Mouse (Mus musculus) forebrain, embryonic 16.5 days (tissue): ENCODE data around the gene Uri1. TPM values are rescaled to one million over a fixed set of nuclear protein-coding genes. Genes with fewer than 3 reads are reported as not detected.

Experiments used
- ATAC-seq: fragments of 200-750 bp; cut with Nextera tagmentation; 2 replicates; pipeline ENCODE4 v1.8.0; 2017; ENCODE audit warnings: mild to moderate bottlenecking, moderate library complexity
- H3K27ac ChIP-seq: fragments of 300-500 bp; sonication (generic); 2 replicates; pipeline ENCODE4 v1.5.1; 2014; ENCODE audit warnings: low read length, control low read depth
- H3K27me3 ChIP-seq: fragments of 300-500 bp; sonication (generic); replicated peaks from 2 replicates; pipeline ENCODE4 v1.6.1; 2014; ENCODE audit warnings: low read length; ENCODE audit not compliant: control insufficient read depth, insufficient read depth
- H3K36me3 ChIP-seq: fragments of 300-500 bp; sonication (generic); 2 replicates; pipeline ENCODE4 v1.6.1; 2014; ENCODE audit not compliant: control insufficient read depth, insufficient read depth
- H3K4me1 ChIP-seq: fragments of 300-500 bp; sonication (generic); replicated peaks from 2 replicates; pipeline ENCODE4 v1.6.1; 2014; ENCODE audit warnings: low read length; ENCODE audit not compliant: control insufficient read depth, insufficient read depth
- H3K4me2 ChIP-seq: fragments of 300-500 bp; sonication (generic); 2 replicates; pipeline ENCODE4 v1.6.1; 2014; ENCODE audit warnings: mild to moderate bottlenecking, low read length, control low read depth
- H3K4me3 ChIP-seq: fragments of 300-500 bp; sonication (generic); replicated peaks from 2 replicates; pipeline ENCODE4 v1.5.1; 2014; ENCODE audit warnings: mild to moderate bottlenecking, low read length, control low read depth
- H3K9ac ChIP-seq: fragments of 300-500 bp; sonication (generic); replicated peaks from 2 replicates; pipeline ENCODE4 v1.6.1; 2014; ENCODE audit warnings: low read depth, low read length, control low read depth
- H3K9me3 ChIP-seq: fragments of 300-500 bp; sonication (generic); 2 replicates; pipeline ENCODE4 v1.6.1; 2016; ENCODE audit warnings: low read length; ENCODE audit not compliant: control insufficient read depth
- WGBS: fragments of 180-500 bp; shearing (Covaris S2); extraction: QIAGEN DNeasy Blood & Tissue Kit; methylation state at CpG from one replicate; pipeline ENCODE4 v1.1.7; 2014; 5-methylcytosine and 5-hydroxymethylcytosine counted together
- polyA plus RNA-seq: library from polyadenylated mRNA; unstranded; fragments of >200 nt; fragmentation: Nextera tagmentation; extraction: Ambion mirVana; gene quantifications from 2 replicates; pipeline ENCODE4 v1.2.1, GENCODE M21; 2015

Uri1 gene
- polyA plus RNA-seq, 1 experiment from 2014 or later, result 35.9 TPM

DNA sequence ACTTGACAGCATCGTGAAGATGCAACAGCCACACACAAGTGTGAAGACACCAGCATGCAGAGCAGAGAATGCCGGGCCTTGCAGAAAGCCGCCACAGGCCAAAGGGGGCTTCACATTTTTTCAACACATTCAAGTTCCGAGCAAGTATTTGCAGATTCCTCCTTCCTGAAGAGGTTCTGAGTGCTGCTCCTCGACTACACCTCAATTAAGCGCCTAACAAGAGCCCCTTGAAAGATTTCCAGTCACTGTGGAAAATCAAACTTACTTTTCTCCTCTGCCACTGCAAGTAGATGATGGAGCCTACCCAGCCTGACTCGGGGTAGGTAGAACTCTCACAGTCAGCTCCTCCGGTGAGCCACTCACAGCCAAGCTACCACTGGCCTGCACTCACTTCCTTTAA lies 86.9 kb downstream of the Uri1 start:
- Histone ChIP-seq H3K4me2 (no peak overlapping the region), H3K9ac (no peak overlapping the region), H3K36me3 (peaks cover 3% of the 10 kb centered on the region; the same call in 1 of the 2 replicates), H3K27ac (no peak overlapping the region), H3K9me3 (peaks cover 2% of the 10 kb centered on the region; the same call in 1 of the 2 replicates), H3K4me1 (peaks cover 15% of the 10 kb centered on the region), H3K4me3 (no peak overlapping the region), H3K27me3 (no peaks in the 10 kb centered on the region)
- ATAC-seq, result no peak
- WGBS, result 82% methylated on average over 8 of the region's 8 CpGs

DNA sequence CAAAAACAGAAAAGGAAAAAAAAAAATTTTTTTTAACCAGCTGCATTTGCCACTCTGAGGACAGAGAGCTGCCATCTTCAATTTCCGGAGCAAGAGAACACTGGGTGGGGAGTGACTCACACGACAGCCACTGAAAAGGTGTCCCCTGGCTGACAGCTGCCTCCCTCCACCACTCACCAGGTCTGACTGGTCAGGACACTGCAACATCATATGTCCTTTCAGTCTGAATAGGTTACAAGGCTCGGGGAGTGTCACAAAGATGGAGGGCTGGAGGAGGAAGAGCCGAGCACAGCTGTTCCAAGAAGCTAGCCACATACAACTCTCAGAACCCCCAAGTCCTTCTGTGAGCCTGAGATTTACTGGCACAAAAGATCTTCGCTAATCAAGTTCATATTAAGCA lies 87.6 kb downstream of the Uri1 start:
- Histone ChIP-seq H3K9me3 (peaks cover 2% of the 10 kb centered on the region; the same call in 1 of the 2 replicates), H3K27me3 (no peaks in the 10 kb centered on the region), H3K36me3 (peaks cover 3% of the 10 kb centered on the region; the same call in 1 of the 2 replicates), H3K9ac (no peak overlapping the region), H3K4me3 (no peak overlapping the region), H3K4me2 (no peak overlapping the region), H3K4me1 (peaks cover 15% of the 10 kb centered on the region), H3K27ac (no peak overlapping the region)
- WGBS, result 69% methylated on average over 5 of the region's 5 CpGs
- ATAC-seq, result no peak

DNA sequence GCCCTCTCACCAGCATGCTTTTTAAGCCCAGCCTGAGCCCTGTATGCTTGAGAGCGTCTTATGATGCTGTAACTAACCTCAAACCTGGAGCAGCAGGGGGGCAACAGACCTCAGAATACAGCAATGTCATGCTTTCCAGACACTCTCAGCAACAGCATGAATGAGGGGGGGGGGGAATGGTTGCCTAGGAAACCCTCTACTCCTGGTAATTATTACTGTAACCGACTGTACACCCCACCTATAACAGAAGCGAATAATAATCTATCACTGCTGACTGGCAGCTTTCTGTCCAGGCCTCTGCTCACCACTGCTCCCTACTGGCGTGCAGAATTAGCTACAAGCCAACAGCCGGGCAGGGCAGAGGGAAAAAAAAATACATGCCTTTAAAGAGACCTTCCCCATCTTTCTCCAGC lies 88.6 kb downstream of the Uri1 start:
- Histone ChIP-seq H3K4me2 (no peak overlapping the region), H3K9me3 (peaks cover under 1% of the 10 kb centered on the region; the same call in 1 of the 2 replicates), H3K9ac (no peak overlapping the region), H3K36me3 (no peaks in the 10 kb centered on the region), H3K4me3 (no peak overlapping the region), H3K27ac (no peak overlapping the region), H3K4me1 (peaks cover 16% of the 10 kb centered on the region), H3K27me3 (no peaks in the 10 kb centered on the region)
- peak; percentile 48 for ATAC-seq
- 5% methylated on average over 5 of the region's 5 CpGs for WGBS

DNA sequence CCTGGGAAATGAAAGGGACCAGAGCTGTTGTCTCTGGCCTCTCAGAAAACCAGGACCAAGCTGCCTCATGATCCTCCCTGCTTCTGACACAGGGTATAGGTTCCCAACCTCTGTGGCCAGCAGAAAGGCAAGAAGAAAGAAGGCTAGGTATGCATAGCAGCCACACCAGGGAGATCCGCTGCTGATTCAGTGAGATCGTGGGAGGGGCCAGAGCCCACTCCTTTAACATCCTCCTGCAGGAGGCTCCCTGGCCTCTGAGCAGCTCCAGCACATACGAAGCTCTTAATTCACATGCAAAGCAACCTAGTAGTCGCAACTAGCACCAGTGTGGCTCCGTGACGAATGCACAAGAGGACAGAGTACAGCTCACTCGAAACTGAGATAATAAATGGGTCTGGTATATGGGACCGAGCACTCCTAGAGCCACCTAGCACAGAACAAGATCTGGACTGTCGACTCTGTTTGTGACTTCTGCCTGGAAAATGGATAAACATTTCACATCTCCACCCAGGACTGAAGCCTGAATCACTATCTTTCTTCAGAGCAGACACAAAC lies 89.5 kb downstream of the Uri1 start:
- no peak overlapping the region for H3K27ac ChIP-seq

DNA sequence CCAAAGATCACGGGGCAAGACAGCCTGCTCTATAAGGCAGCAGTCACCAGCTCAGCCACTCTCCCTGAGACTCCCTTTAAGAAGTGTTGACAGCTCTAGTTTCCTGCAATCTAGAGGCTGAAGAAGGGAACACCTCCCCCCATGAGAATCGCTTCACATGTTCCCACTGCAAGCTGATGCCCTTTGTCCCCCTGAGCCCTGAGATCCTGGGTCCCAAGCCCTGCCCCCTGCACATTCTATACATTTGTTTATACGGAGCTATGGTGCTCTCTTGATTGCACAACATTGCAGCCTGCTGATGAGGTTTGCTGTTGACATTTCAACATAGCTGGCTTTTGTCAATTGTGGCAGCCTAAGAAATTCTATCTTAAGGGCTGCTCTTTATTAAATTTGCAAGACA lies 91.7 kb downstream of the Uri1 start:
- no peak overlapping the region for H3K27ac ChIP-seq
- no peaks in the 10 kb centered on the region for H3K27me3 ChIP-seq
- H3K4me3 ChIP-seq, result no peak overlapping the region
- peaks cover 21% of the 10 kb centered on the region for H3K4me1 ChIP-seq
- ATAC-seq, result no peak
- 18% methylated on average over 3 of the region's 3 CpGs for WGBS
- H3K36me3 ChIP-seq, result no peaks in the 10 kb centered on the region
- H3K9me3 ChIP-seq, result no peaks in the 10 kb centered on the region
- no peak overlapping the region for H3K4me2 ChIP-seq
- no peak overlapping the region for H3K9ac ChIP-seq

More for the DNA sequence above, 89.5 kb downstream of the Uri1 start:
- H3K4me2 ChIP-seq, result no peak overlapping the region
- H3K4me3 ChIP-seq, result no peak overlapping the region
- H3K27me3 ChIP-seq, result no peaks in the 10 kb centered on the region
- 34% methylated on average over 9 of the region's 9 CpGs for WGBS
- no peaks in the 10 kb centered on the region for H3K36me3 ChIP-seq
- no peaks in the 10 kb centered on the region for H3K9me3 ChIP-seq
- H3K9ac ChIP-seq, result no peak overlapping the region
- peak; percentile 12; the same call in 1 of the 2 replicates for ATAC-seq
- peaks cover 21% of the 10 kb centered on the region for H3K4me1 ChIP-seq

DNA sequence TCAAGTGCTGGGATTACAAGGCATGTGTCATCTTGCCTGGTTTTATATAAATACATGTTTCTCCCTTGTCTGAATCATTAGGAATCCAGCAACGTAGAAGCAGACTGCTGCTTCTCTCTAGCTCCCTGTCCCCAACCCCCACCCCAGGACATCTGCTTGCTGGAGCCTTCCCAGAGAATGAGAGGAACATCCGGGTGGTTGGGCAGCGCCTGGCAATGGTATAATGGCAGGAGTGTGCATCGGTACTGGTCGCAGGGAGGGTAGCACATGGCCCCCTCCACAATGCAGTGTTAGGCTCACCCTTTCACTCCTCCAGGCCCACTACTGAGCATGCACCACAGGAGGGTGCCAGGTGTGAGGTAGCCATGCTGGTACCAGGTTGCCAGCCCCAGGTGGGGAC lies 93.6 kb downstream of the Uri1 start:
- Histone ChIP-seq H3K27ac (no peak overlapping the region), H3K4me2 (no peak overlapping the region), H3K4me1 (peaks cover 18% of the 10 kb centered on the region), H3K4me3 (no peak overlapping the region), H3K9ac (no peak overlapping the region), H3K27me3 (no peaks in the 10 kb centered on the region), H3K36me3 (no peaks in the 10 kb centered on the region), H3K9me3 (no peaks in the 10 kb centered on the region)
- WGBS, result 26% methylated on average over 5 of the region's 5 CpGs
- ATAC-seq, result peak; percentile 34; the same call in 1 of the 2 replicates

DNA sequence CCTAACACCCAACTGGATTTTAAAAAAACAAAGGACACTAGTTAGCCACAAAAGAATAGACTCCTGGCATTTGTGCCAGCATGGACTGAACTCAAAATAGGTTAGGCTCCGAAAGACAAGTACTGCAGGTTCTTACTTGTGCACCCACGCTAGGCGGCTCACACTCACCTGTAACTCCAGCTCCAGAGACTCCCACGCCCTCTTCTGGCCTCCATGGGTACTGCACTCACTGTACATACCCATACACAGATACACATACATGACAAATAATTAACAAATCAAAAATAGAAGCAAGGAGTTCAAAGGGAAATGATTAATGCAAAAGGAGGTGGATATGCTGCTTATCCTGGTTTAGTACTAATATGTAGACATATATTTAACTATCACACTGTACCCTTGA lies 100.4 kb downstream of the Uri1 start:
- WGBS, result 82% methylated on average over 4 of the region's 4 CpGs
- H3K36me3 ChIP-seq, result no peaks in the 10 kb centered on the region
- peaks cover 7% of the 10 kb centered on the region for H3K4me1 ChIP-seq
- H3K9ac ChIP-seq, result no peak overlapping the region
- no peak overlapping the region for H3K27ac ChIP-seq
- no peak overlapping the region for H3K4me3 ChIP-seq
- H3K27me3 ChIP-seq, result no peaks in the 10 kb centered on the region
- H3K9me3 ChIP-seq, result no peaks in the 10 kb centered on the region
- H3K4me2 ChIP-seq, result no peak overlapping the region
- no peak for ATAC-seq

DNA sequence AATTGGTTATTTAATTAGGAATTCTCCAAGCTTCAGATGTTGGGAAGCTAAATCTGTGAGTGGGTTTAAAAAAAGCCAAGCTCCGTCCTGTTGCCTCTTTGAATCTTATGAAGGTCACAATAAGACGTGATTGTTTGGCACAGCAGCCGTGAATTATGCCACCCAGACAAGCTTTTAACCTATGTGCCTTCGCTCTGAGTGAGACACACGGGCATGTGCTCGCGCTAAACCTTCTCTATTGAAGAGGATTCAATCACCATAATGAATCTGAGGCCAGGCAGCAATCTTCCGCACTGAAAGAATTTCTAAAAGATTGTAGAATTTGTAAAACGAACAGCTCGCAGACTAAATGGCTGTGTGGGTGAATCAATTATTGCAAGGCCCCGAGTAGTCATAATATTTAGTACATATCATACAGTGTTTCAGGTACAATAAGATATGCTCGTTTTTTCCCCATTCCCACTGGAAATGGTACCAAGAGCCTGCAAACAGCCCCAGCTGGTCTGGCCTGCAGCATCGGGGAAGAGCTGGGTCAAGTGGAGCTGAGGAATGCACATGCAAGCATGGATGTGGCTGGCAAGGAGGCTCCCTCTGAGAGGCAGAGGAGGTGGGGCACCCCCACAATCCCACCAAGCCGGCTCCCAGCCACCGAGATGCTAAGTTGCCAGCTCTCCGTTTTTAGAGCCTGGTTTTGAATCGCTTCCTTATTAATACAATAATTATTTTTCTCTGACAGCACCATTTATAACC lies 101.5 kb downstream of the Uri1 start:
- no peak overlapping the region for H3K4me3 ChIP-seq
- H3K4me2 ChIP-seq, result no peak overlapping the region
- H3K4me1 ChIP-seq, result peaks cover 12% of the 10 kb centered on the region
- H3K36me3 ChIP-seq, result no peaks in the 10 kb centered on the region
- no peak overlapping the region for H3K27ac ChIP-seq
- no peaks in the 10 kb centered on the region for H3K27me3 ChIP-seq
- H3K9ac ChIP-seq, result no peak overlapping the region
- ATAC-seq, result no peak
- H3K9me3 ChIP-seq, result no peaks in the 10 kb centered on the region
- WGBS, result 25% methylated on average over 17 of the region's 17 CpGs

DNA sequence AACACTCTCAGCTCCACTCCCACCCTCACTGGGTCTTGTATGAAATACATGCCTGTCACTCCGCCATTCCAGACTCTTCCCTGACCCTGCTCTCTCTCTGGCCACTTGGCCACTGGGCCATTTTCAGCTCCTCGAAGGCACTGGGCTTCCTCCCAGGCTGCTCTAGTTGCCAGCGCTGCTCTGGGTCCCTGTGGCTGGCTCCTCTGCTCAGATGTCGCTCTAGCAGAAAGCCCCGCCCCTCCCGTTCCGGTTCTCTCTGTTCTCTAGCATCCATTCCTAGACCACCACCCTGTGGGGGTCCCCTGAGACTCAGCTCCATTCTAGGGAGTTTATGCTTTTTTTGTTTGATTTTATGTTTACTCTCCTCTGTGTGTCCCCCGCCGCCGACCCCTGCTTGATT lies 104.4 kb downstream of the Uri1 start:
- H3K27me3 ChIP-seq, result no peaks in the 10 kb centered on the region
- H3K9me3 ChIP-seq, result no peaks in the 10 kb centered on the region
- no peak overlapping the region for H3K9ac ChIP-seq
- H3K4me3 ChIP-seq, result no peak overlapping the region
- H3K36me3 ChIP-seq, result no peaks in the 10 kb centered on the region
- 52% methylated on average over 10 of the region's 10 CpGs for WGBS
- H3K4me2 ChIP-seq, result no peak overlapping the region
- H3K27ac ChIP-seq, result no peak overlapping the region
- peaks cover 20% of the 10 kb centered on the region for H3K4me1 ChIP-seq
- ATAC-seq, result no peak
